Mouse (Mus musculus) stomach, postnatal 0 days (tissue): ENCODE data around the gene Plxnd1. TPM values are rescaled to one million over a fixed set of nuclear protein-coding genes. Genes with fewer than 3 reads are reported as not detected.

ENCODE experiments used
- ATAC-seq: fragments of 200-750 bp; cut with Nextera tagmentation; 2 replicates; pipeline ENCODE4 v1.8.0; 2017; ENCODE audit not compliant: low FRiP score, low TSS enrichment
- DNase-seq: peaks from one replicate; pipeline ENCODE4 v3.0.0-alpha.2; 2016; ENCODE audit warnings: low spot score
- H3K27ac ChIP-seq: fragments of 300-500 bp; sonication (generic); replicated peaks from 2 replicates; pipeline ENCODE4 v1.5.1; 2014; ENCODE audit warnings: mild to moderate bottlenecking, control low read depth
- H3K27me3 ChIP-seq: fragments of 300-500 bp; sonication (generic); 2 replicates; pipeline ENCODE4 v1.6.1; 2014; ENCODE audit warnings: low read length; ENCODE audit not compliant: control insufficient read depth, insufficient read depth
- H3K36me3 ChIP-seq: fragments of 300-500 bp; sonication (generic); 2 replicates; pipeline ENCODE4 v1.6.1; 2014; ENCODE audit warnings: low read length, mixed read lengths; ENCODE audit not compliant: control insufficient read depth, insufficient read depth
- H3K4me1 ChIP-seq: fragments of 300-500 bp; sonication (generic); replicated peaks from 2 replicates; pipeline ENCODE4 v1.6.1; 2014; ENCODE audit warnings: antibody characterized with exemption; ENCODE audit not compliant: control insufficient read depth, insufficient read depth
- H3K4me2 ChIP-seq: fragments of 300-500 bp; sonication (generic); replicated peaks from 2 replicates; pipeline ENCODE4 v1.6.1; 2014; ENCODE audit warnings: low read depth, mild to moderate bottlenecking, control low read depth, moderate library complexity
- H3K4me3 ChIP-seq: fragments of 300-500 bp; sonication (generic); 2 replicates; pipeline ENCODE4 v1.5.1; 2014; ENCODE audit warnings: low read depth, low read length, control low read depth
- H3K9ac ChIP-seq: fragments of 300-500 bp; sonication (generic); 2 replicates; pipeline ENCODE4 v1.6.1; 2014; ENCODE audit warnings: mild to moderate bottlenecking, low read length, control low read depth, mixed read lengths
- H3K9me3 ChIP-seq: fragments of 300-500 bp; sonication (generic); 2 replicates; pipeline ENCODE4 v1.6.1; 2016; ENCODE audit warnings: low read length; ENCODE audit not compliant: control insufficient read depth
- CTCF ChIP-seq: IDR thresholded peaks from 2 replicates; pipeline ENCODE4 v1.5.1; 2016; ENCODE audit warnings: antibody characterized with exemption, low read depth, mild to moderate bottlenecking, moderate library complexity
- EP300 ChIP-seq: optimal IDR thresholded peaks from 2 replicates; pipeline ENCODE3; 2016; ENCODE audit warnings: antibody characterized with exemption
- WGBS: fragments of 180-500 bp; shearing (Covaris S2); extraction: QIAGEN DNeasy Blood & Tissue Kit; methylation state at CpG from one replicate; pipeline ENCODE4 v1.1.7; 2014; 5-methylcytosine and 5-hydroxymethylcytosine counted together
- polyA plus RNA-seq: library from polyadenylated mRNA; unstranded; fragments of >200 nt; fragmentation: Nextera tagmentation; extraction: Ambion mirVana; gene quantifications from 2 replicates; pipeline ENCODE4 v1.2.1, GENCODE M21; 2015

Plxnd1 gene
- polyA plus RNA-seq, 1 experiment from 2014 or later = 10.4 TPM

GRCm38 (mm10) chr6:116004069-116004468 lies 9.3 kb upstream of the Plxnd1 start:
- H3K4me2 ChIP-seq = no peak overlapping the region
- H3K9me3 ChIP-seq = no peaks in the 10 kb centered on the region
- no peak for ATAC-seq
- H3K4me1 ChIP-seq = no peaks in the 10 kb centered on the region
- TF ChIP-seq EP300 (no peak), CTCF (no peak)
- H3K27me3 ChIP-seq = no peaks in the 10 kb centered on the region
- DNase-seq = no peak
- no peak overlapping the region for H3K9ac ChIP-seq
- H3K4me3 ChIP-seq = no peak overlapping the region
- H3K27ac ChIP-seq = peak overlapping the region; percentile 67
- H3K36me3 ChIP-seq = no peaks in the 10 kb centered on the region
- 58% methylated on average over 7 of the region's 7 CpGs for WGBS

GRCm38 (mm10) chr6:116003516-116003915 lies 8.7 kb upstream of the Plxnd1 start:
- TF ChIP-seq EP300 (no peak), CTCF (no peak)
- H3K27me3 ChIP-seq = no peaks in the 10 kb centered on the region
- H3K27ac ChIP-seq = peak overlapping the region; percentile 67
- no peak overlapping the region for H3K4me3 ChIP-seq
- no peaks in the 10 kb centered on the region for H3K9me3 ChIP-seq
- H3K4me2 ChIP-seq = no peak overlapping the region
- 58% methylated on average over 5 of the region's 5 CpGs for WGBS
- no peak for ATAC-seq
- no peaks in the 10 kb centered on the region for H3K4me1 ChIP-seq
- no peak for DNase-seq
- no peaks in the 10 kb centered on the region for H3K36me3 ChIP-seq
- no peak overlapping the region for H3K9ac ChIP-seq

- TF ChIP-seq CTCF (no peak), EP300 (no peak)
- no peak for DNase-seq
- Histone ChIP-seq H3K36me3 (no peaks in the 10 kb centered on the region), H3K4me3 (no peak overlapping the region), H3K4me2 (no peak overlapping the region), H3K9ac (no peak overlapping the region), H3K27me3 (no peaks in the 10 kb centered on the region), H3K4me1 (no peaks in the 10 kb centered on the region), H3K27ac (no peak overlapping the region), H3K9me3 (no peaks in the 10 kb centered on the region)
- 68% methylated on average over 12 of the region's 12 CpGs for WGBS
- ATAC-seq = no peak
These were observed 7.7 kb upstream of the Plxnd1 start for GRCm38 (mm10) chr6:116002311-116003104.

- Histone ChIP-seq H3K9ac (no peak overlapping the region), H3K4me1 (no peaks in the 10 kb centered on the region), H3K36me3 (no peaks in the 10 kb centered on the region), H3K4me2 (no peak overlapping the region), H3K27me3 (no peaks in the 10 kb centered on the region), H3K27ac (no peak overlapping the region), H3K4me3 (no peak overlapping the region), H3K9me3 (no peaks in the 10 kb centered on the region)
- no peak for TF ChIP-seq CTCF
- TF ChIP-seq EP300 = no peak
- no peak for ATAC-seq
- WGBS = 81% methylated on average over 5 of the region's 5 CpGs
- no peak for DNase-seq
These were observed 6.0 kb upstream of the Plxnd1 start for GRCm38 (mm10) chr6:116000851-116001250.

- ATAC-seq (no peak), DNase-seq (no peak)
- no peak overlapping the region for H3K4me3 ChIP-seq
- no peaks in the 10 kb centered on the region for H3K27me3 ChIP-seq
- TF ChIP-seq CTCF (no peak), EP300 (no peak)
- no peak overlapping the region for H3K9ac ChIP-seq
- no peaks in the 10 kb centered on the region for H3K4me1 ChIP-seq
- H3K36me3 ChIP-seq = no peaks in the 10 kb centered on the region
- no peak overlapping the region for H3K27ac ChIP-seq
- 93% methylated on average over 2 of the region's 2 CpGs for WGBS
- no peak overlapping the region for H3K4me2 ChIP-seq
- H3K9me3 ChIP-seq = no peaks in the 10 kb centered on the region
These were observed 4.4 kb upstream of the Plxnd1 start for GRCm38 (mm10) chr6:115999227-115999626.

GRCm38 (mm10) chr6:115998758-115999157 lies 4.0 kb upstream of the Plxnd1 start:
- no peak overlapping the region for H3K9ac ChIP-seq
- WGBS = 71% methylated on average over 7 of the region's 7 CpGs
- no peak overlapping the region for H3K4me3 ChIP-seq
- TF ChIP-seq EP300 = no peak
- TF ChIP-seq CTCF = no peak
- no peaks in the 10 kb centered on the region for H3K36me3 ChIP-seq
- no peak overlapping the region for H3K27ac ChIP-seq
- no peak for ATAC-seq
- no peak overlapping the region for H3K4me2 ChIP-seq
- no peak for DNase-seq
- no peaks in the 10 kb centered on the region for H3K9me3 ChIP-seq
- no peaks in the 10 kb centered on the region for H3K27me3 ChIP-seq
- no peaks in the 10 kb centered on the region; the same call in 1 of the 2 replicates for H3K4me1 ChIP-seq
